Mouse (Mus musculus) lung, embryonic 14.5 days (tissue): ENCODE data around the gene Mapt. TPM values are rescaled to one million over a fixed set of nuclear protein-coding genes. Genes with fewer than 3 reads are reported as not detected.
A peak's percentile ranks its signal among the peaks of the same experiment; 100 is the strongest.

Experiments used
- ATAC-seq: fragments of 200-750 bp; cut with Nextera tagmentation; 2 replicates; pipeline ENCODE4 v1.8.0; 2017; ENCODE audit warnings: mild to moderate bottlenecking, moderate TSS enrichment, moderate library complexity; ENCODE audit not compliant: insufficient read depth
- DNase-seq: peaks from one replicate; pipeline ENCODE4 v3.0.0-alpha.2; 2015
- H3K27ac ChIP-seq: fragments of 300-500 bp; sonication (generic); 2 replicates; pipeline ENCODE4 v1.5.1; 2014; ENCODE audit warnings: low read depth, mild to moderate bottlenecking, moderate library complexity
- H3K27me3 ChIP-seq: fragments of 300-500 bp; sonication (generic); 2 replicates; pipeline ENCODE4 v1.6.1; 2014; ENCODE audit warnings: low read length, control low read depth; ENCODE audit not compliant: insufficient read depth
- H3K36me3 ChIP-seq: fragments of 300-500 bp; sonication (generic); 2 replicates; pipeline ENCODE4 v1.6.1; 2014; ENCODE audit warnings: control low read depth; ENCODE audit not compliant: insufficient read depth
- H3K4me1 ChIP-seq: fragments of 300-500 bp; sonication (generic); 2 replicates; pipeline ENCODE4 v1.6.1; 2014; ENCODE audit warnings: antibody characterized with exemption, control low read depth; ENCODE audit not compliant: insufficient read depth
- H3K4me2 ChIP-seq: fragments of 300-500 bp; sonication (generic); 2 replicates; pipeline ENCODE4 v1.6.1; 2014; ENCODE audit warnings: mild to moderate bottlenecking
- H3K4me3 ChIP-seq: fragments of 300-500 bp; sonication (generic); 2 replicates; pipeline ENCODE4 v1.5.1; 2014; ENCODE audit warnings: low read depth, low read length
- H3K9ac ChIP-seq: fragments of 300-500 bp; sonication (generic); 2 replicates; pipeline ENCODE4 v1.6.1; 2014
- H3K9me3 ChIP-seq: fragments of 300-500 bp; sonication (generic); 2 replicates; pipeline ENCODE4 v1.6.1; 2016; ENCODE audit warnings: low read depth, low read length, control low read depth
- CTCF ChIP-seq: IDR thresholded peaks from 2 replicates; pipeline ENCODE4 v1.5.1; 2016; ENCODE audit warnings: antibody characterized with exemption, low read depth
- WGBS: fragments of 180-500 bp; shearing (Covaris S2); extraction: QIAGEN DNeasy Blood & Tissue Kit; methylation state at CpG from one replicate; pipeline ENCODE4 v1.1.7; 2014; 5-methylcytosine and 5-hydroxymethylcytosine counted together
- polyA plus RNA-seq: library from polyadenylated mRNA; unstranded; fragments of >200 nt; fragmentation: Nextera tagmentation; extraction: Ambion mirVana; gene quantifications from 2 replicates; pipeline ENCODE4 v1.2.1, GENCODE M21; 2014

The Mapt gene
- polyA plus RNA-seq, 1 experiment from 2014 or later: 2.5 TPM

DNA sequence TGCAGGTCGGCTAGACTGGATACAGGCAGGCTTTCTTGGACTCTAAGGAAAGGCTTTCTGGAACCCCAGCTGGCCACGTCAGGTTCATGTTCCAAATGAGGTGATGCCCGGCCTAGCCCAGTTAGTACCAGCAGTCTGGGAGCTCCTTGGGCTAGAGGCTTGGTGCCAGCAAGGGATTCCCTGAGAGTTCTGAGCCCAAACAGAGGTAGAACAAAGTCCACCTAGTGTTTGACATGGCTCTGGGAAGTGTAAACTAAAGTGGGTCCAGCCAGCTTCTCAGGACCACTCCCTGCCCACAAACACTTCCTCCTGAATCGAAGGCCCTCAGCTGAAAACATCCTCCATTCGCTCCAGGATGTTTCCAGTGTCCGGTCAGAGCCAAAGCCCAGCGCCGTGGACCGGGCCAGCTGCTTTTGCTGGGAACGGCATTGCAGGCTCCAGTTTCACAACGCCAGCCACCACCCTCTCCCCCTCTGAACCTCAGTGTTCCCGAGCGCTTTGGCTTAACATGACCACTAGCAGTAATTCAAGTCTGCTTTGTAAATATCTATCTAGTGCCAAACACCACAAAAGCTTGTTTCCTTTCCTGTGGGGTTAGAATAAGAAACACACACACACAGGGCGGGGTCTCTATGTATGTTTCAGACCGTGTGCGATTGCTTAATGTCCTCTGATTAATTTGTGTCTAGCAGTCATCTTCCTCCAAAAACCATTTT is 85.7 kb downstream of the Mapt start:
- no peak for TF ChIP-seq CTCF
- no peak overlapping the region for H3K9ac ChIP-seq
- H3K4me3 ChIP-seq: no peak overlapping the region
- no peak for DNase-seq
- no peak for ATAC-seq
- 61% methylated on average over 16 of the region's 16 CpGs for whole genome bisulfite sequencing
- H3K4me1 ChIP-seq: no peaks in the 10 kb centered on the region
- no peaks in the 10 kb centered on the region for H3K27me3 ChIP-seq
- no peak overlapping the region for H3K4me2 ChIP-seq
- no peak overlapping the region for H3K27ac ChIP-seq
- no peaks in the 10 kb centered on the region for H3K9me3 ChIP-seq
- no peaks in the 10 kb centered on the region for H3K36me3 ChIP-seq

DNA sequence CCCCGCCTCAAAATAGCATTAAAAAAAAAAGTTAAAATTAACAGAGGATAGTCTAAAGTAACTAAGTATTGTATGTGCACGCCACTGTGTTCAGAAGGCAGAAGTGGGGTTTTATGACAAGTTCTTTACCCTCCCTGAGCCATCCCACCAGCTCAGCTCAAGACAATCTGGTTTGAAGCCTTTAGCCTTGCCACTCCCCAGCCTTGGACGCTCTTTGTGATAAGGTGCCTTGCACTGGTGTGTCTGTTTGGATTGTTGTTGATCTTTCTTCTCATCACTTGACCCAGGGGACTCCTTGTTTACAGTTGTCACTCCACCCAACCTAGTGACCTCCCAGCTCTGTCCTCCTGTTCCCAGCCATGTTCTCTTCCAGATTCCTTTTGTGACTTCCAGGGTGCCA is 86.4 kb downstream of the Mapt start:
- H3K27ac ChIP-seq: no peak overlapping the region
- TF ChIP-seq CTCF: no peak
- WGBS: 63% methylated on average over 3 of the region's 3 CpGs
- DNase-seq: no peak
- no peak overlapping the region for H3K9ac ChIP-seq
- ATAC-seq: no peak
- H3K36me3 ChIP-seq: no peaks in the 10 kb centered on the region
- H3K4me2 ChIP-seq: no peak overlapping the region
- H3K4me1 ChIP-seq: no peaks in the 10 kb centered on the region
- no peaks in the 10 kb centered on the region for H3K9me3 ChIP-seq
- H3K4me3 ChIP-seq: no peak overlapping the region
- no peaks in the 10 kb centered on the region for H3K27me3 ChIP-seq

DNA sequence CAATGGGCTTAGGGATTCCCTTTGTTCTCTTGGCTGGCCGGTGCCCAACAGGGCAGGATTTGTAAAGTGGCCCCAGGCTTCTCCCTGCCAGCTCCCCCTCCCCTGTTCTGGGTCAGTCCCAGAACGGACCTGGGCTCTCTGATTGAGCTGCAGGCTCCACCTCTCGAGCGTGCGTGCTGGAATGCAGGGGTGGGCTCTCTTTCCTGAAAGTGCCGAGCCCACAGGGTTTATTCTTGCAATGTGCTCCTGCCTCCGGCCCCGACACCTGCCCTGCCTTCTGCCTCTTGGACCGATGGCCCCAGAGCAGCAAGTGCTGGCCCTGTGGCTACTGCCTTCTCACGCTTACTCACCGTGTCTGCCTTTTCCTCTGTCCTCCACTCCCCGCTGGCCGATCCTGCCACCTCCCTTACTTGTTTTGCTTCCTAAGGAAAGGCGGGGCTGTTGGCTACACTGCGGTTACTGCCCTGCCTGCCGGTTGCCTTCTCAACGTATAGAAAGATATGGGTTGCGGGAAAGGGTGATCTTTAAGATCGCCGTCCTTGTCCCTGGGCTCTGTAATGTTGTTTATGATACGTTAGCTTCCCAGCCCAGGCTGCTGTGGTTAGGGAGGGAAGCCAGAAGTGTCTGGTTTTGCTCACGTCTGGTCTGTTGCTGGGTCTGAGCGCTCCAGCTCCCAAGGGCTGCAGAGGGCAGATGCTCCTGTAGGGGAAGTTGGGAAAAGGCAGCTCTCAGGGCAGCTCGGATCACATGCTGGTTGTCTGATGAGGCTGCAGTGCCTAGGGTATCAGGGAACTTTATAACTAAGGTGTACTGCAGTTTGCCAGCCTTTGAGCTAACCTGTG is 88.0 kb downstream of the Mapt start:
- no peaks in the 10 kb centered on the region for H3K27me3 ChIP-seq
- DNase-seq (peak; percentile 48), ATAC-seq (peak; percentile 47; the same call in 1 of the 2 replicates)
- H3K27ac ChIP-seq: no peak overlapping the region
- no peaks in the 10 kb centered on the region for H3K36me3 ChIP-seq
- TF ChIP-seq CTCF: peak; percentile 17; the same call in 1 of the 2 replicates
- H3K9me3 ChIP-seq: no peaks in the 10 kb centered on the region
- WGBS: 1% methylated on average over 24 of the region's 24 CpGs
- H3K9ac ChIP-seq: peak overlapping the region; percentile 52
- peak overlapping the region; percentile 77 for H3K4me2 ChIP-seq
- H3K4me3 ChIP-seq: peak overlapping the region; percentile 37
- H3K4me1 ChIP-seq: no peaks in the 10 kb centered on the region

DNA sequence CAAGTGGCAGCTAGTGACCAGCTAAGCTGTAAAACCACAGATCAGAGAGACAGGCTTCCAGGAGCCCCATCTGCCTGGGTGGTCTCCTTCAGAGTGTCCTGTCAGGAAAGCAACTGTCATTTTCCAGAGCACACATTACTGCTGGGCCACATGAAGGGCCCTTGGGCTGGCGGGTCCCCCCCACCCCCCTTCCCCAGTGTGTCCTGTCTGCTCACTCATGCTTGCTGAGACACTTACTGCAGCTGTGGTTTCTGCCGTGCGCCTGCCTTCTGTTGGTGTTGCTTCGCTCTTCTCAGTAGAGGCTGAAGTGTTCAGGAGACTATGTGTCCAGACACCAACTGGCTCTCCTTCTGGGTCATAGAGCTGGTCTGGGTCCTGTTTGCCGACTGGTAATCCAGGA is 89.3 kb downstream of the Mapt start:
- H3K27ac ChIP-seq: no peak overlapping the region
- TF ChIP-seq CTCF: no peak
- H3K4me2 ChIP-seq: no peak overlapping the region
- H3K9me3 ChIP-seq: no peaks in the 10 kb centered on the region
- DNase-seq (peak; percentile 32), ATAC-seq (peak; percentile 36; the same call in 1 of the 2 replicates)
- WGBS: 25% methylated on average over 5 of the region's 5 CpGs
- no peak overlapping the region for H3K4me3 ChIP-seq
- H3K27me3 ChIP-seq: no peaks in the 10 kb centered on the region
- H3K4me1 ChIP-seq: no peaks in the 10 kb centered on the region
- no peak overlapping the region for H3K9ac ChIP-seq
- no peaks in the 10 kb centered on the region for H3K36me3 ChIP-seq

DNA sequence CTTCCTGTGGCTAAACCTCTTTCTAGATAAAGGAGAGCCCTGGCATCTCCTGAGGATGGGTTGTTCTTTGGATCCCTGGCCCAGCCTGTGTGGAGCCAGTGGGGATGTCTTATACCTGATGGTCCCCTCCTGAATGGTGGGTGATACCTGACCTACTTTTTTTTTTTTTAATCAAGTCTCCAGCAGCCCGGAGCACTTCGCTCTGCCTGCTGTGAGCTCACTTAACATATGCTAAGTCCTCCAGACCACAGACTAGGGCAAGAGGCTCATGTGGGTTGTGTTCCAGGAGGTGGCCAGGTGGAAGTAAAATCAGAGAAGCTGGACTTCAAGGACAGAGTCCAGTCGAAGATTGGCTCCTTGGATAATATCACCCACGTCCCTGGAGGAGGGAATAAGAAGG is 91.0 kb downstream of the Mapt start:
- 36% methylated on average over 4 of the region's 4 CpGs for WGBS

DNA sequence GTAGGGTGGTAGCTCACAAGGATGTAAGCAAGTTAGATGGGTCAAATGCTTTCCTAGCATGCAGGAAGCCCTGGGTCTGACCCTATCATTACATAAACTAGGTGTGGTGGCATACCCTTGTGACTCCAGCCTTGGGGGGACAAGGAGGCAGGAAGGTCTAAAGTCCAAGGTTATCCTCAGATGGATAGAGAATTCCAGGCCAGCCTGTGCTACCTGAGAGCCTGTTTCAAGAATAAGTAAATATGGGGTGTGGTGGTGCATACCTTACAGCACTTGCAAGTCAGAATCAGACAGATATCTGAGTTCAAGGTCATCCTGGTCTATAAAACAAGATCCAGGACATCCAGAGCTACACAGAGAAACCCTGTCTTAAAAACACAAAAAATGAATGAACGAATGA is 96.3 kb downstream of the Mapt start:
- no peak overlapping the region for H3K4me2 ChIP-seq
- DNase-seq: no peak
- no peak for TF ChIP-seq CTCF
- WGBS: 97% methylated on average over 1 of the region's 1 CpGs
- no peak overlapping the region for H3K4me3 ChIP-seq
- no peak overlapping the region for H3K27ac ChIP-seq
- H3K9ac ChIP-seq: no peak overlapping the region
- no peaks in the 10 kb centered on the region for H3K9me3 ChIP-seq
- no peaks in the 10 kb centered on the region for H3K4me1 ChIP-seq
- no peak for ATAC-seq
- H3K36me3 ChIP-seq: peaks cover 9% of the 10 kb centered on the region
- H3K27me3 ChIP-seq: no peaks in the 10 kb centered on the region

More for the DNA sequence above, 91.0 kb downstream of the Mapt start:
- no peak overlapping the region for H3K9ac ChIP-seq
- ATAC-seq: no peak
- H3K4me2 ChIP-seq: no peak overlapping the region
- H3K4me3 ChIP-seq: no peak overlapping the region
- H3K27me3 ChIP-seq: no peaks in the 10 kb centered on the region
- H3K27ac ChIP-seq: no peak overlapping the region
- no peak for DNase-seq
- H3K9me3 ChIP-seq: no peaks in the 10 kb centered on the region
- no peaks in the 10 kb centered on the region for H3K36me3 ChIP-seq
- TF ChIP-seq CTCF: no peak
- no peaks in the 10 kb centered on the region for H3K4me1 ChIP-seq

DNA sequence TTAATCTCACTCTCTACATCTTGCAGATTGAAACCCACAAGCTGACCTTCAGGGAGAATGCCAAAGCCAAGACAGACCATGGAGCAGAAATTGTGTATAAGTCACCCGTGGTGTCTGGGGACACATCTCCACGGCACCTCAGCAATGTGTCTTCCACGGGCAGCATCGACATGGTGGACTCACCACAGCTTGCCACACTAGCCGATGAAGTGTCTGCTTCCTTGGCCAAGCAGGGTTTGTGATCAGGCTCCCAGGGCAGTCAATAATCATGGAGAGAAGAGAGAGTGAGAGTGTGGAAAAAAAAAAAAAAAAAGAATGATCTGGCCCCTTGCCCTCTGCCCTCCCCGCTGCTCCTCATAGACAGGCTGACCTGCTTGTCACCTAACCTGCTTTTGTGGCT is 96.8 kb downstream of the Mapt start:
- Histone ChIP-seq H3K9me3 (no peaks in the 10 kb centered on the region), H3K4me2 (no peak overlapping the region), H3K9ac (no peak overlapping the region), H3K4me1 (no peaks in the 10 kb centered on the region), H3K4me3 (no peak overlapping the region), H3K27ac (no peak overlapping the region), H3K27me3 (no peaks in the 10 kb centered on the region), H3K36me3 (peaks cover 14% of the 10 kb centered on the region)
- TF ChIP-seq CTCF: no peak
- ATAC-seq (no peak), DNase-seq (no peak)
- 74% methylated on average over 6 of the region's 6 CpGs for WGBS
